Mouse (Mus musculus) testis, adult 2 months (tissue): ENCODE measurements at regions not wholly inside any gene's neighbourhood (a gene's known extent, or its start where the extent isn't known, plus 50 kb on each side); places are given as distances from the start of the nearest gene placed in this dataset.

Experiments used
- H3K27ac ChIP-seq: fragments of 200-500 bp; 2 replicates; pipeline ENCODE4 v1.5.1; 2012; ENCODE audit warnings: low read depth, low read length; ENCODE audit not compliant: control insufficient read depth, insufficient read depth
- H3K27me3 ChIP-seq: fragments of 200-500 bp; 2 replicates; pipeline ENCODE4 v1.6.1; 2012; ENCODE audit warnings: mild to moderate bottlenecking, low read length, moderate library complexity; ENCODE audit not compliant: control insufficient read depth, insufficient read depth
- H3K36me3 ChIP-seq: fragments of 200-500 bp; 2 replicates; pipeline ENCODE4 v1.6.1; 2012; ENCODE audit warnings: mild to moderate bottlenecking, low read length; ENCODE audit not compliant: control insufficient read depth, insufficient read depth
- H3K4me1 ChIP-seq: fragments of 200-500 bp; 2 replicates; pipeline ENCODE4 v1.6.1; 2012; ENCODE audit warnings: low read length; ENCODE audit not compliant: control insufficient read depth, insufficient read depth
- H3K4me3 ChIP-seq: fragments of 200-500 bp; 2 replicates; pipeline ENCODE4 v1.5.1; 2012; ENCODE audit warnings: low read depth, mild to moderate bottlenecking, low read length, moderate library complexity, mixed read lengths; ENCODE audit not compliant: control insufficient read depth
- CTCF ChIP-seq: fragments of 200-500 bp; IDR thresholded peaks from 2 replicates; pipeline ENCODE4 v1.5.1; 2012; ENCODE audit warnings: low read depth, mild to moderate bottlenecking, inconsistent platforms, low read length, moderate library complexity; ENCODE audit not compliant: control insufficient read depth, insufficient read depth, insufficient replicate concordance
- POLR2A ChIP-seq: fragments of 200-500 bp; IDR thresholded peaks from 2 replicates; pipeline ENCODE4 v1.6.1; 2012; ENCODE audit warnings: low read depth, mild to moderate bottlenecking, inconsistent platforms, low read length, moderate library complexity; ENCODE audit not compliant: control insufficient read depth

GRCm38 (mm10) chr19:54311289-54311688 is 267.3 kb downstream of the Adra2a start:
- Histone ChIP-seq H3K27me3 (no peaks in the 10 kb centered on the region), H3K4me1 (no peaks in the 10 kb centered on the region), H3K36me3 (no peaks in the 10 kb centered on the region), H3K4me3 (no peak overlapping the region), H3K27ac (no peak overlapping the region)
- TF ChIP-seq CTCF, result no peak
- TF ChIP-seq POLR2A, result no peak

GRCm38 (mm10) chr19:54311723-54312122 is 267.8 kb downstream of the Adra2a start:
- H3K36me3 ChIP-seq, result no peaks in the 10 kb centered on the region

GRCm38 (mm10) chr19:54323276-54323675 is 279.3 kb downstream of the Adra2a start:
- Histone ChIP-seq H3K27ac (no peak overlapping the region), H3K27me3 (no peaks in the 10 kb centered on the region), H3K4me3 (no peak overlapping the region), H3K36me3 (no peaks in the 10 kb centered on the region), H3K4me1 (no peaks in the 10 kb centered on the region)
- no peak for TF ChIP-seq POLR2A
- TF ChIP-seq CTCF, result no peak

More at GRCm38 (mm10) chr19:54311723-54312122, 267.8 kb downstream of the Adra2a start:
- no peak for TF ChIP-seq CTCF
- no peak for TF ChIP-seq POLR2A
- H3K27ac ChIP-seq, result no peak overlapping the region
- H3K27me3 ChIP-seq, result no peaks in the 10 kb centered on the region
- no peak overlapping the region for H3K4me3 ChIP-seq
- H3K4me1 ChIP-seq, result no peaks in the 10 kb centered on the region

GRCm38 (mm10) chr19:54324991-54325390 is 281.0 kb downstream of the Adra2a start:
- no peak overlapping the region for H3K27ac ChIP-seq

GRCm38 (mm10) chr19:54332140-54332539 is 288.2 kb downstream of the Adra2a start:
- Histone ChIP-seq H3K36me3 (no peaks in the 10 kb centered on the region), H3K4me1 (no peaks in the 10 kb centered on the region), H3K4me3 (no peak overlapping the region), H3K27ac (no peak overlapping the region), H3K27me3 (no peaks in the 10 kb centered on the region)
- no peak for TF ChIP-seq POLR2A
- no peak for TF ChIP-seq CTCF

More at GRCm38 (mm10) chr19:54324991-54325390, 281.0 kb downstream of the Adra2a start:
- Histone ChIP-seq H3K36me3 (no peaks in the 10 kb centered on the region), H3K4me1 (no peaks in the 10 kb centered on the region), H3K27me3 (no peaks in the 10 kb centered on the region), H3K4me3 (no peak overlapping the region)
- TF ChIP-seq CTCF, result no peak
- no peak for TF ChIP-seq POLR2A

- Histone ChIP-seq H3K27ac (no peak overlapping the region), H3K4me3 (no peak overlapping the region), H3K4me1 (no peaks in the 10 kb centered on the region), H3K27me3 (no peaks in the 10 kb centered on the region), H3K36me3 (no peaks in the 10 kb centered on the region)
- TF ChIP-seq POLR2A (no peak), CTCF (no peak)
These were observed 296.9 kb downstream of the Adra2a start for GRCm38 (mm10) chr19:54340778-54341291.

- TF ChIP-seq POLR2A, result no peak
- TF ChIP-seq CTCF, result no peak
- no peak overlapping the region for H3K4me3 ChIP-seq
- H3K4me1 ChIP-seq, result no peaks in the 10 kb centered on the region
- no peak overlapping the region for H3K27ac ChIP-seq
- H3K27me3 ChIP-seq, result no peaks in the 10 kb centered on the region
- no peaks in the 10 kb centered on the region for H3K36me3 ChIP-seq
These were observed 315.8 kb downstream of the Adra2a start for GRCm38 (mm10) chr19:54359731-54360130.

GRCm38 (mm10) chr19:54360660-54361059 is 316.7 kb downstream of the Adra2a start:
- Histone ChIP-seq H3K27ac (no peak overlapping the region), H3K4me3 (no peak overlapping the region), H3K27me3 (no peaks in the 10 kb centered on the region), H3K36me3 (no peaks in the 10 kb centered on the region), H3K4me1 (no peaks in the 10 kb centered on the region)
- TF ChIP-seq POLR2A (no peak), CTCF (no peak)
